Mouse (Mus musculus): Measurements from ENCODE around the gene Phf5a.

DNA sequence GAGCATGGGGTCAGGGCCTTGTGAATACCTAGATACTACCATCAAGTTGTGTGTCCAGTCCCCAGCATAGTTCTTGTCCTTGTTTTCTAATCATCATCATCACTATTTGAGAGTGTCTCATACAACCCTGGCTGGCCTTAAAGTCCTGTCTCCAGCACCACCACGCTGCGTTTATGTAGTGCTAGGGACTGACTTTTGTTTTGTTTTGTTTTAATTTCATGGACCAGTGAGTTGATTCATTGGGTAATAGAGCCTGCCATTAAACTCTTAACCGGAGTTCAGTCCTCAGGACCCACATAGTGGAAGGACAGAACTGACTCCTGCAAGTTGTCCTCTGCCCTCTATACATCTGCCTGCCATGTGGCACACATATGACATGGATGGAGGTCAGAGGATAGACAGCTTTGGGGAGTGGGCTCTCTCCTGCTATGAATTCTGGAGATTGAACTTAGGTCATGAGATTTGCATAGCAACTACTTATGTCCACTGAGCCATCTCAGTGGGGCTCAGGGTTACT lies 13.8 kb upstream of the Phf5a start:
- TF ChIP-seq CTCF (conservative IDR thresholded peaks at IDR 0.05; ENCODE audit: low read length) (no peak), NANOG (IDR thresholded peaks at IDR 0.05; ENCODE audit: borderline replicate concordance, low read length) (no peak), POU5F1 (IDR thresholded peaks at IDR 0.05; ENCODE audit: borderline replicate concordance, low read length) (no peak)
